Mouse (Mus musculus) right cerebral cortex, postnatal 10 days (tissue): ENCODE data around the gene Pde4d.
A peak's percentile ranks its signal among the peaks of the same experiment; 100 is the strongest.
"Not testable (repeated sequence)": the region's sequence is repeated elsewhere in the genome, so short reads cannot be mapped to it uniquely, and the experiment has no call there.

ENCODE experiments used
- DNase-seq, 2 experiments: peaks; one replicate each; pipeline ENCODE4 v3.0.0; 2021; ENCODE audit warnings: low spot score in 2 of 2

Gene Pde4d

DNA sequence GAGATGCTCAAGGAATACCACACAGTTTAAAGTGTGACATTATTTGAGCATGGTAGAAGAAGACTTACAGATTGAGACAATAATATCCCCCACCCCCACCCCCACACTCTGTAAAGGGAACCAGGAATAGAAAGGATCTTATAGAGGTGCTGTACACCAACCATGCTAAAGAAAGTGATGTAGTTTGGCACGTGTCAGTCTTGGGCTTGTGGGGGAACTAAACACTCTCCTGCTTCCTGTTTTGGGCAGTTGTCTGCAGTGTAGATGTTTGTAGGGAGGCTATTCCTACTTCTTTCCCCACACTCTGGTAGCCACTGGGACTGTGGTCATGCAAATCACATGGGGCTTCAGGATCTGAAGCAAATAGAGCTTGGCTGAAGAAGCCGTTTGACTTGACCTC lies 236.5 kb downstream of the Pde4d start:
- DNase-seq = no peak

DNA sequence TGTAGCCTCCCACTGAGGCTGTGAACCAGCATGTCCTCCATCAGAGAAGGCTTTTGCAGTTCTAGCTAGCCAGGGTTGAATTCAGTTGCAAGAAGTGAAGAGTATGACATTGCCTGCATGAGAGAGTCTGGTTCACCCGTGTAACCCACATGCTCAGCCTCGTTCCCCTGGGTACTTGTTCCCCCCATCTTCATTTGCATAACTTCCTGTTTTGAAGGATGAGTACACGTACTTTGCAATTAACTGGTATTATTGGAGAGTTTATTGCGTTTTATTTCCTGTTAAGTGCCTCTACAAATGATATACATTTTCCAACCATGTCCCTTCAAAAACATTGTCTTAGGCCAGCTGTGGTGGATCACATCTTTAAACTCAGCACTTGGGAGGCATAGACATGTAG lies 237.1 kb downstream of the Pde4d start:
- no peak for DNase-seq

DNA sequence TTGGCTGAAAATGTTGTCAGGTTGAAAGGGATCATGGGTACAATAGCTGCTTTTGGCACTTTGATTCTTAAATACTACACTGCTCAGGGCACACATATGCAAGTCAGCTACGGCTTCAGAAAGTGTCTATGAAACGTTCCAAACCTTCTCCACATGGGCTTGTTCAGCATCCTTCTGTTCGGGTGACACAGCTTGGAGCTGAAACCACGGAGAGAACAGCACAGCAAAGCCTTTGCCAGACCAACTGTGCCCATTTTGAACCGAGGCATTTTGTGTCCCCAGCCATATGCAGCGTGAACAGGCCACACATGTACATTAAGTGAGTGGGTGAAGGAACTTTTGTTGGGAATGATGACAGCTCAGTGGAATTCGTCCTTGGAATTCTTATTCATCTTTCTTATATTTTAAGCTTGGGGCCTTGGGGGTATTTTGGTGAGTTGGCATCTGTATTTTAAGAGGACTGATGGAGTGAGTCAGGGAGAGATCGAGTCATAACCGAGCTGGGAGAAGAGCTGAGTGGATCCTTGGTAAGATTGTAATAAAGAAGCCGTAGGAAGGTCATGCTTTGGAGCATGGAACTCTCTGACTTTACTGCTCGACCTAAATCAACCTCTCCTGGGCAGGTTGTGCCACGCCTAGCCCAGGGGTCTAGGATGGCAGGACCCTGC lies 243.3 kb downstream of the Pde4d start:
- DNase-seq = peak in 1 of 2 experiments; percentile 46

DNA sequence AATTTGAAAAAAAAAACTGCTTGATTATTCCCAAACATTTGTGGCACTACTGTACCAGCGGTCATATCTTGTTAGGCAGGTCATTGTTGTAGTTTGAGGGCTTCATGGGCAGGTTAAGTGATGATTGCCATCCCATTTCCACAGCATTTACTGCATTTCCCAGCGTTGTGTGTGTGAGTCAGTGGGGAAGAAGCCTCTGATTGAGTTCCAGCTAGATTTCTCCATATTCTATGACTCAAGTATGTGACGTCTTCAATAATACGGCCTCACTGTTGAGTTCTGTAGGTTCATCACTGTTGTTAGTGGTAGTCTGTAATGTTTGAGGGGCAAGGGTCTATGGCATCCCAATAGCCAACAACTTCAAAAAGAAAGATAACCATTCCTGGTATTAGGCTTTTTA lies 255.7 kb downstream of the Pde4d start:
- DNase-seq = no peak

DNA sequence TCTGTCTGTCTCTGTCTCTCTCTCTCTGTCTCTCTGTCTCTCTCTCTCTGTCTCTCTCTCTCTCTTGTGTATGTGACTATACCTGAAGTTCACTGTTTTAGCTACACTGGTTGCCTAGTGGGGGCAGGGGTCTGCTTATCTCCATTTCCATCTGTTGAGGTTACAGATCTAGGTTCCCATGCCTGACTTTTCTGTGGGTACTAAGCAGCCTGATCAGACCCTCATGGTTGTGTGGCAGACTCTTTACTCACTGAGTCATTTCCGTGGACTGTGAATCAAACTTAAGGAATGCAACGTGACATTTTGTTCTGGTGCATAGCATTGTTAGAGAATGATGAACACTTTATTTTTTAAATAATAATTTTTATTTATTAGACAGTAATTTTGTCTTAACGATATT lies 264.3 kb downstream of the Pde4d start:
- DNase-seq = no peak

DNA sequence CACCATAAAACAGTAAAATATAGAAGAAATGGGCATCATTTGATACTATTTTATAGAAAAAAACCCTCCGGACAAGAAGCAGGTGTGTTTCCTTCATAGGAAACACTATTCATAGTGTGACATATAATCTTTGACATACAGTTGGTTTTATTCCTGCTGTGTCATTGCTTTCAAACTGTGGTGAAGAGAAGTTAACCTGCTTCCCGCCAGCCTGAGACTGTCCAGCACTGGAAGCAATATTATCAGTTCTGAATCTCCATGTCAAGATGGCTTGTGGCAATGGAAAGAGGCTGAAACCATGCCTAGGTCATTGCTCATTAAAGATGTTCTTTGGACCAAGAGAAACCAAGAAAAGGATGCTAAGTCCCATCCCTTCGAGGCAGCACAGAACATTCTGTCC lies 265.3 kb downstream of the Pde4d start:
- no peak for DNase-seq

DNA sequence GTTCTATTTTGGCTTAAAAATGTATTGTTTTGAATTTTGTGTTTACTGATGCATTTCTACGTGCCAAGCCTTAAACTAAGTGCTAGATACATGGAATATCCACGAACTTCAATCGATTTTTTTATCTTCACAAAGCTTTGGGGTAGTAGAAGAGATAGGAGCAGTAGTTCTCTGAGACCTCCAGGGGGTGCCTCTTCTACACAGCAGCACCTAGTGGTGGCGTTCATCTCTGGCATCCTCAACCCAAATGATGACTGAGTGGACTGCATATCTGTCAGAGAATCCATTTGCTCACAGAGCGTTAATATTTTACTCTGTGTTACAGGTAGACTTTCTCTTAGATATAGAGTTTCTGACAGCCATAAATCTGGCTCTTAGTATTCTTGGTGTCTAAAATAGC lies 272.5 kb downstream of the Pde4d start:
- peak in 1 of 2 experiments; percentile 31 for DNase-seq

DNA sequence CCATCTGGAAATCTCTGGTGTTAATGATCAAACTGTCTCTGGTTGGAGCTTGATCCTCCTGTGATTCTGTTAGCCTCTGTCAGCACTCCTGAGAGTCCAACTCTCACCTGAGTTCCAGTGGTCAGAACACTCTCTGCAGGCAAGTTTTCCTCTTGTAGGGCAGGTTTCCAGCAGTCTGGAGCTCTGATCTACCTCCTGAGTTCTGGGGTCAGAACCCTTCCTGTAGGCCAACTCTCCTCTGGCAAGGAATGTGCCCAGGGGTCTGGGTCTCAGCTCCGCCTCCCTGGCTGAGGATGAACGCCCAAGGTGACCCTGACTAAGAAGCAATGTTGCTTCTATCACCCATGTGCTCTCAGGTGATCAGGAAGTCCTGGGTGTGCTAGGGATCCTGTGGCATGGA lies 284.6 kb downstream of the Pde4d start:
- DNase-seq = not testable (repeated sequence)

DNA sequence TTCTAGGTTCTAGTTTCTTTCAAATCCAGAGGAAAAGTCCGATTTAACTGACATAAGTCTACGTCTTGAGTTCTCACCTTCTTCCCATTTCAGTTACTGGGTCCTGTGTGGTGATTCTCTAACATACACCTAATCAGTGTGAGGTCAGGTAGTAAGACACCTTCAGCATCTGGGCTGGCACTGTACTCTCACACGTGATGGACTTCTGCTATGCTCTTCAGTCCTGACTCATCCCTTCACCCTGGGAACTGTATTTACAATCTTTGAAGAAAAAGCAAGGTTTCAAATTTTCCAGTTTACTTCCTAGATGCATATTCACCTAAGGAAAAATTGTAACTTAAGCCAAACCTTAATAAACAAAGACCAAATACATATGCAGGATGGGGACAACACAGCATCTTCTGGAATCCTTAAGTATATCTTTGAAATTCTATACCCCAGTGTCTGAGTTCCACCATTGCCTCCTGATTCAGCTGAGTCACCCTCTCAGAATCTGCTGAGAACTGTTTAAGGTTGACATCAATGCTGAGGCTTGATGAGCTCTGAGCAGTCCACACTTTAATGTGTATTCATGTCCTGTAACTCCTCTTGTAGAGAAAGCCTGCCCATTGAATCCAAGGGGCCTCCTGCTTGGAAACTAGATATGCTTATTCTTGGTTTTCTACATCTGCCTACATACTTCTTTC lies 301.6 kb downstream of the Pde4d start:
- no peak for DNase-seq

DNA sequence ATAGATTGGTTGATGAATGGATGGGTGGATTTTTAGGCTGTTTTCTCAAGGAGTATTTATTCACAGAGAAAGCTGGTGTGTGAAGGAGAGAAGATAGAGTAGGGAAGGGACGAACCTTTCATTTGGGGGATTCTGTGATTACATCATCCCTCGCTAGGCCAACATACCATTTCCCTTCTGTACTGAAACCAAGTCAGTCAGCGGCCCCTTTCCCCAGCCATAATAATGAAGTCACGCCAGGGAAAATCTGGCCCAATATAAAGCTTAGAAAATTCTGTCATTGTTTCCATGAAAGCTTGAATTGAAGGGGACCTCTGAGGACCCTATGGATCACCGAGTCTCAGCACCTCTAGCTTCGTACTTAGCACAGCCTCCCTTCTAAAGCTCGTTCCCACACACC lies 307.7 kb downstream of the Pde4d start:
- no peak for DNase-seq

DNA sequence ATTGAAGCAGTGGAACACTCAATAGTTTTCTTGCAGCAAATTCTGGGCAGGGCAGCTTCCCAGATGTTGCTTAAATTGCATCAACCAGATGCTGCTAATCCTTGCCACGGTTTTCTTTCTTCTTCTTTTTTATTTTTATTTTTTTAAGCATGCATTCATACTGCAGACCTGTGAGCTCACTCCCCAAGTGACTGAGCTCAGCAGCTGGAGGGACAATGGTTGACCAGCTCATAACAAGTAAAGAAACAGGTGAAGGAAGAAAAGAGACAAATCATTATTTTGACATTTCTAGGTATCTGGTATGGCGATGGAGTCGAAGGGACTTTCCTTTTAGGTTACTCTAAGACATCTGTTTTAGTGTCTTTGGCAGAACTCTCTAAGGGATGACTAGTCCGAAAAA lies 308.6 kb downstream of the Pde4d start:
- no peak for DNase-seq

DNA sequence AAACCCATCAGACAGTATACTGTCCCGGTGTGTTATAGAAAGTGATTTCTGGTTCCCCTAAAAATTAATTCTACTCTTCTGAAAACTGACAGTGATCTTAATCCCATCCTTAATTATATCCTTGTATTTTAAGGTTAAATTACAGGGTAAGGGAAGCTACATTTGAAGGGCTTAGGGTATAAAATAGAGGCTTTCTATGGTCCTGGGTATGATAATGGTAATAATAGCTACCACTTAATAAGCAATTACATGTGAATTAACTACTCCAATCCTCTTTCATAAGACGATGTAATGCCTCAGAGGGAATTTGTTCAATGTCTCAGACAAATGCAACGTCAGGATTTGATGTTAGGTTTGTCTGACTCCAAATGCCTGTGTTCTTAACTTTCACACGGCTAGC lies 309.4 kb downstream of the Pde4d start:
- DNase-seq = no peak

DNA sequence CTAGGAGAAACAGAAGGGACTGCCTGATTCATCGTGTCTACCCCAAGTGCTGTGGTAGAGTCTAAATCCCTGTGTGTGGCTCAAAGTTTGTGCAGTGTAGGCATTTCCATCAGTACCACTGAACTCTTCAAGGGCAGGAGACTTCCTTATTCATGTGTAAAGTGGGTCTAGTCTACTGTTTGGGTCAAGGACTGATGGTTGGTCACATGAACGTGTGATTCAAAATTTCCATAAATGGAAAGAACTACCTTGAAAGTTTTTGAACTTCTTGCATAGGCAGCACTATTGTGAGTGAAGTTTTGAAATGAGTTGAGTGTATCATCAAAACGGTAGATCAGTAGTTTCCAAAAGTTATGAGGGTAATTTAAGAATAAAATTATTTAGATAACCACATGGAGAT lies 313.5 kb downstream of the Pde4d start:
- no peak for DNase-seq

DNA sequence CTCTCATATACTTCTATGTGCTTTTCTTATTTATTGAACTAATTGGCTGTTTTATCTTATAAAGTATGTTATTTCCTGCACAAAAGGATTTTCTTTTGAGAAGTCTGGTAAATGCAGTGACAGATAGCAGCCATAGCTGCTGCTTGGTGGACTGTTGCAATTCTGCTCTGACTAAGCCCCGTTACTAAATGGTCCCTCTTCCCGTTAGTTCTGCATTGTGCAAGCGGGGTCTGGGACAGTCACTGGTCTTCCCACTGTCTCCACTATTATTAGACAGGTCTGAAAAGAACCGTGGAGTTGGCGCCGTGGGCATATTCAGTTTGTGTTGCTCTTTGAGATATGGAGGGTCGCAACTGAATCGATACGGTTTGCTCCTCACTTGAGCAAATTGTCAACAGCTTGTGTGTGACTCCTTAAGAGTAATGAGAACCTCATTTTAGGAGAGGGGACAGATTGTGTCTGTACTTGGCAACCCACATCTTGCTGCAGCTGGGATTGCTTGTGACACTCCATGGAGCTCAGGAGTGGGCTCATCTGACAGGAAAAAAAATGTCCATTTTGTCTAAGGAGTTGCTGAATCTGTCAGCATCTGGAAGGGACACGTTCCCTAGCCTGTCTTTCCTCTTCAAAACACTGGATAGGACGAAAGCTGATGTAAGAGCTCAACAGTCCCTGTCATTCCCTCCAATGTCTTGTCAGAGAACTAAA lies 316.4 kb downstream of the Pde4d start:
- peak in 1 of 2 experiments; percentile 29 for DNase-seq

DNA sequence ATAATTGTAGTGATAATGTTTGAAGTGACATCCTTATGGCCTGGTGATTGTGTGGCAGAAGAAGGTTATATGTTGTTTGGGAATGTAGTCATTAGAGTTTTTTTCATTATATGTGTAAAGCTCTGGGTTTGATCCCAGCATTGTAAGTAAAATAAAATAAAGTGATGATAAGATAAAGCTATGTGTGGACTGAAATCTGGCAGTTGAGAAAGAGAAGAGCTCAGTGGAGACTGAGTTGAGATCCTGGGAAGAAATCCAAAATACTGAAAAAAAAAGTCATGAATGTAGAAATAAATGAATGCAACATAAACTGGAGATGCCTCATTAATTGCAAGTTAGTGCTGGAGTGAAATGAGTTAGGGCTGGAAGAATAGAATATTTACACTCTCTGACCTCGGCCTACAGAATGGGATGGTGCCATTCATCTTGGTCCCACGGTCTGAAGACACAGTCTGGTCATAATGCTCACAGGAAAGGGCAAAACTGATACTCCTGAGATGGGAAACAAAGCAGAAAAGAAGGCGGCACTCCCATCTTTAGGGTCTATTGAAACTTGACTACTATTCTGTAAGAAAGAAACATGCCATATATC lies 319.8 kb downstream of the Pde4d start:
- no peak for DNase-seq

DNA sequence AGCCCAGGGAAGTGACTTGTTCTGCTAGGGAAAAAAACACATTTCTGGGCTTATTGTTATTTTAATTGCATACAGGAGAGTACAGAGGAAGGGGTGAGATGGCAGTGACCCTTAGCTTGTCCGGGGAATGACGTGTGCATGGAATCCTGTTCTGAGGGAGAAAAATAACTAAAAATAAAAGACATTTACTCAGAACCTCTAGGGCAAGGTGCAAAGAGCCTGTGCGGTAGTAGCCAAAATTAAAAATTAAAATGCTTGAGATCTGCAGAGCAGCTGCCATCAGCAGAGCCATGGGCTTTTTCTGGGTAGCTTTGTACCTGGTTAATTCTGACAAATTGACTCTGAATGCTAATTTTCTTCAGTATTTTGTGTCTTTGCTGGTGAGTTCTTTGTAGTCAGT lies 322.6 kb downstream of the Pde4d start:
- no peak for DNase-seq

DNA sequence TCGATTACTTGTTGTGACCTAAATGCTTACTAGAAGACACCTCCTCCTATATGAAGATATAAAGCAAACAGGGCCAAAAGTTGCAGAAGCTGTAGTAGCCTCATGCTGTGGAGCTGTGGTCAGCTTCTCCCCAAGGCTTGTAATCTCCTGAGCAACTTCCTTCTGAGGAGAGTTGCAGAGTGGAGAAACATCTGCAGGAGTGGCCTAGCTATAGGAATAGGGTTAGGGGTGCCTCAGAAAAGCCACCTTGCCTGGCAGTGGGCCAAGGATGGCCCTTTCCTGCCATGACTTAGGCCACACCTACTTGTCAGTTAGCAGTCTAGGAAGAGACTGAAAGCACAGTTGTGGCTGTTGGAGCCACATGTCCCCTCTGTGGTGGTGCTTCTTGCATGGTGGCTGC lies 325.2 kb downstream of the Pde4d start:
- peak in 1 of 2 experiments; percentile 27 for DNase-seq

DNA sequence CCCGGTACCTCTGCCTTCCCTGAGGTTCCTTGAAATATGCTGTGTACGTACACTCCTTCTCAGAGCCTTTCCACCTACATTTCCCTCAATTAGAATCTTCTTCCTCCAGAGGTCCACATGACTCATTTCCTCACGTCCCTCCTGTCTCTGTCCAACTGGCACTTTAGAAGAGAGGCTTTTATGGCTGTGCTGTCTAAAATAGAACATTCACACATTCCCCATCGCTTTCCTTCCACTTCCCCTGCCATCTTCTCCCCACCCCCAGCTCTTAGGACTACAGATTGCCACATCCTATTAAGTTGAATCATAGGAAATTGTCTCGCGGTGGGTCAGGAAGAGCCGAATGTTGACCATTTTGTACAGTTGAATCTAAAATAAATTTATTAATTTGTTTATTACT lies 326.1 kb downstream of the Pde4d start:
- no peak for DNase-seq

DNA sequence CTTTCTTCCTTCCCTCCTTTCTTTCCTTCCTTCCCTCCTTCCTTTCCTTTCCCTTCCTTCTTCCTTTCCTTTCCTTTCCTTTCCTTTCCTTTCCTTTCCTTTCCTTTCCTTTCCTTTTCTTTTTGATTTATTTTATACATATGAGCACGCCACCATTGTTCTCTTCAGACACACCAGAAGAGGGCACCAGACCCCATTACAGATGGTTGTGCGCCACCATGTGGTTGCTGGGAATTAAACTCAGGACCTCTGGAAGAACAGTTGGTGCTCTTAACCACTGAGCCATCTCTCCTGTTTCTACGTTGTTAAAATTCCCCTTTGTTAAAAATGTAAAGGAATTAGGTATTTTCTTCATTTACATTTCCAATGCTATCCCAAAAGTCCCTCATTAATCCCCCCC lies 347.9 kb downstream of the Pde4d start:
- not testable (repeated sequence) for DNase-seq

DNA sequence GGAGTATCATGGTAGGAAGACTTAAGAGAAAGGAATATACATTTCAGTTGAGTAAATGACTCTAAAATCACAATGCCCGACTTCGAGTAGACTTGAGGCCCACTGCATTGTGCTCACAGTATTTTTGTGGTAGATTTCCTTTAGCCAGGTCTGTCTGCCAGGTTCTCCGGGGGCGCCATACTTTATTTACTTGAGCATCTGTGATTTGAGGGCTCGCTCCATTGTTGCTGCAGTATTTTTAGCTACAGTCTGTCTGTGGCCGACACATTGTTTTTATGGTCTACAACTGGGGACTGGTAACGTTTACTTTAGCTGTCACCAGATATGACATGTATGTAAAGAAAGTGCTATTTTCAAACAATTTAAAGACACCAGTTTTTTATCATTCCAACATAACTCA lies 359.4 kb downstream of the Pde4d start:
- DNase-seq = no peak

DNA sequence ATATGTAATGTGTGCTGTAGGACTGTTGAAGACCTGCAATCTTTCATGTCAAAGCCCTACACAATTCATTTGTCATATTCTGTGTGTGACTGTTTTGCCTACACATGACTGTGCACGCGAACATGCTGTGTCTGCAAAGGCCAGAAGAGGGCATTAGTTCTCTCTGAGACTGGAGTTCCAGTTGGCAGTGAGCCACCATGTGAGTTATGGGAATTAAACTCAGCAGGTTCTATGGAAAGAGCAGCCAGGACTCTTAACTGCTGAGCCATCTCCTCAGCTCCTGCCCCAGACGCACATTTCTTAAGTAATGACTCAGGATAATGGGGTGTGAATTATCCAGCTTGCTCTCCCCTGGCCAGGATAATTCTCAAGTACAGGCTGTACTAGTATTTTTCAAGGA lies 363.2 kb downstream of the Pde4d start:
- peak; percentile 36 to 52 for DNase-seq

DNA sequence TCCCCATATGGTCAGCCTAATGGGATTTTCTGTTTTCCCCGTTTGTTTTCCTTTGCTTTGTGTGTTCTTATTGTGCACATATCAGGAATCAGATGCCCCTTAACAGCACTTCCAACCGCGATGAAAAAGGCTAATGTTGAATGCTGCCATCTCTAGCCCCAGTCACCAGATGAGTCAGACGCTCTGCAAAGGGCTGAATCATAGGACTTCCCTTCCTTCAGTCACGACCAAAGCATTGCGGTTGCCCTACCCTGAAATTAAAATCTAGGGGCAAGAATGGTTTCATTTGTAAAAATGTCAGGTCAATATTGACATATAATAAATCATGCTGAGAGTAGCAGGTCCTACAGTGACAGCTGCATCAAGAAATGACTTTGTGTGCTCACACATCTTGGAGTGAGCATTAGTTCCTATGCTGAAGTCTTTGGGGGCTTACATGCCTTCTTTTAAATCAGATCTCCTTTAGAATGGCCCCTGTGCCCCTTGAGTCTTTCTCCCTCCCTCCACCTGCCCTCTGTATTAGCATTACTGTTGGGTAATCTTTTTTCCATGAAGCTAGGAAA lies 370.2 kb downstream of the Pde4d start:
- no peak for DNase-seq
